Mouse (Mus musculus) hematopoietic stem cell, adult 5-6 weeks (primary cell): ENCODE measurements around the gene Zfp365. TPM values are rescaled to one million over a fixed set of nuclear protein-coding genes. Genes with fewer than 3 reads are reported as not detected.

Experiments
- ATAC-seq, 2 experiments: fragments of 125-278 bp in 1 of 2; replicated peaks in 1 of 2; 2 replicates each; pipeline ENCODE4 v1.8.0; 2016 to 2017; ENCODE audit warnings: inconsistent platforms in 2 of 2, mild to moderate bottlenecking in 2 of 2, moderate number of reproducible peaks in 2 of 2, low read depth in 1 of 2, moderate TSS enrichment in 1 of 2; ENCODE audit not compliant: low FRiP score in 2 of 2, poor library complexity in 2 of 2, severe bottlenecking in 2 of 2, insufficient read depth in 1 of 2, low TSS enrichment in 1 of 2
- total RNA-seq: library from RNA; stranded (forward); fragments of 172-1452, 232-1000 nt; gene quantifications from 2 replicates; pipeline ENCODE4 v1.2.3, GENCODE M21; 2017

Gene Zfp365
- total RNA-seq, 1 experiment from 2014 or later, result 0.20 TPM

- peak; percentile 14 to 41; a peak in 3 of 4 replicates for ATAC-seq
These were observed 770 bp downstream of the Zfp365 start for GRCm38 (mm10) chr10:67911447-67912336.

DNA sequence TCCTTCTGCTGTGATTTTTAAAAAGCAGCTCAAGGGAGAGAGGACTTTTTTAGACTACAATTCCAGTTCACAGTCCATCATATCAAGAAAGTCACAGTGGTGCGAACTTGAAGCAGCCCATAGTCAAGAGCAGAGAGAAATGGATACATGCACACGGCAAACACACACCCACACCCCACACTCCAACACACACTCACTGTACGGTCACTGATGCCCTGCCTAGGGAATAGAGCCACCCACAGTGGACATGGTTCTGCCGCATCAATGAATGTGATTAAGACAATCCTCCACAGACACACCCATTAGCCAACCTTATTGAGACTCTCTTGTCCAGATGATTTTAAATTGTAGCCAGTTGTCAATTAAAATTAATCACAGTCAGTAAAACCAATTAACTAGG lies 4.5 kb downstream of the Zfp365 start:
- ATAC-seq, result no peak

- ATAC-seq, result no peak
These were observed 5.5 kb downstream of the Zfp365 start for GRCm38 (mm10) chr10:67906926-67907325.

DNA sequence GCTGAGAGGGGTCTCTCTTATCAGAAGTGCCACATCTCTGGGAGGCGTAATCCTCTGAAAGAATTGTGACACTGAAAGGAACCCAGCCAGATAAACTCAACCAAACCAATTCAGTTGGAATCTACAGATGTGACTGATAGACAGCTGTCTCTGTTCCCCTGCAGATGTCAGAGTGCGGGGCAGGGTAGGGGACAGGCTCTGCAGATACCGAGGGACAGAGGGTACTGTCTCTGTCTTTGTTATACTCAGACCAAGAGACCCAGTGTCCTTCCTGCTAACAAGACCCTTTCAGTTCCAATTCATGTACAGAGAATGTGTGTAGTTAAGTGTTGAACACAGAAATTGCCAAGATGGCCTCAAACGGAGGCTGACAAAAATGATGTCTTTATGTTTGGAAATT lies 6.4 kb downstream of the Zfp365 start:
- no peak for ATAC-seq

DNA sequence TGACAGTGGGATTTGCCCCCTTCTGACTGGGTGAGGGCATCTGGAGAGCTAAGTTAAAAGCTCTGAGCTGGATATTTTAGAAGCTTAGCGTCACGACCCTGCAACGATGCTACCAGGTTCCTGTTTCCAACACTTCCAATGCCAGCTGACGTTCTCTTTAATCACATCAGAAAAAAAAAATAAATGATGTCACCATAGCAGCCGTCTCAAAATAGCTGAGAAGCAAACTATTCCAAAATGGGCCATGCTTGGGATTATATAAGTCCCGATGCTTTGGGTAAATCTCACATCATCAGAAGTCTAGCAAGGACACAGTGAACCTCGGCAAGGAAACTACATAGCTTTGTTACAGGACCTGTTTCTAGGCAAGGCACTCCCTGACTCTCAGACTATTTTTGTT lies 9.1 kb downstream of the Zfp365 start:
- ATAC-seq, result no peak

DNA sequence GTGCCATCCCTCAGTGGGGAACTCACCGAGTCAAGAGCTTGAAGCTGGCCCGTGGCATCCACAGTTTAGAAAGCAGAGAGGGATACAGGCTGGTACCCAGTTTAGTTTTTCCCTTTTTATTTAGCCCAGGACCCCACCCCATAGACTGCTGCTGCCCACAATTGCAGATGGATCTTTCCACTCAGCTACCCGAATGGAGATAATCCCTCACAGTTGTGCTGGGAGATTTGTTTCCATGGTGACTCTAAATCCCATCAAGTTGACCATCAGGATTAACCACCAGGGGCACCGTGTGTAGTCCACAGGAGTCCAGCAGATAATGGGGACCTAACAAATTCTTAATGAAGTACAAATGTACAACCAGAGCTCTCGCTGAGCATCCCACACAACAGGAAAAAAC lies 11.3 kb downstream of the Zfp365 start:
- no peak for ATAC-seq

DNA sequence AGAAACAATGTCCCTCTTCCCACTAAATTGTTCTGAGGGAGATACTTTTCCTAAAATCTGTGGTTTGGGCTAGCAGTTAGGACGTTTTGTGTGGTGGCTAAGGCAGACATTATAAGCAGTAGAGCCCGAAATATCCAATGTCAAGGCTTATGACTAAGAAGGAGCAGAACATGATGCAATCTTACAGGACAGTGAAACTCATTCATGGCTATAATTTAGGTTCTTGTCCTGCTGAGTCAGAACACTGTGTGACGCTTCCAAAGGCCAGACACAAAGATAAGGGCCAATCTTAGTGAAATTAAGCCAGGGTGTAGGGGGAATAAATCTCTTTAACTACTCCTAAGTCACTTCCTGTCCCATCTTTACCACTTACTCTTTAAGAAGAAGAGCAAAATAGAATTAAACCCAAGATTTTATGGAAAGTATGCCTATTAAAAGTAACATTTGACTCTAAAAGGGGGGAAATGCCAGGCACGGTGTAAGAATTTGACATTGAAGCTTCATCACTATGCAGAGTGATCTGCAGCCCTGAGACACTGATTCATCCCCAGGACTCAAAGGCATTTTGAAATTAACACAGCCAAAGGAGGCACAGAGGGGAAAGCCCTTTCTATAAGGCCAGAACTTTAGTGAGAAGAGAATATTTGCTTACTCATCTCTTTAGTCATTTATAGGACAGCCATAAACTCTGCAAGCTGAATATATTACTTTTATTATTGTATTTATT lies 13.3 kb downstream of the Zfp365 start:
- ATAC-seq, result no peak

- no peak for ATAC-seq
These were observed 14.0 kb downstream of the Zfp365 start for GRCm38 (mm10) chr10:67898355-67898935.

DNA sequence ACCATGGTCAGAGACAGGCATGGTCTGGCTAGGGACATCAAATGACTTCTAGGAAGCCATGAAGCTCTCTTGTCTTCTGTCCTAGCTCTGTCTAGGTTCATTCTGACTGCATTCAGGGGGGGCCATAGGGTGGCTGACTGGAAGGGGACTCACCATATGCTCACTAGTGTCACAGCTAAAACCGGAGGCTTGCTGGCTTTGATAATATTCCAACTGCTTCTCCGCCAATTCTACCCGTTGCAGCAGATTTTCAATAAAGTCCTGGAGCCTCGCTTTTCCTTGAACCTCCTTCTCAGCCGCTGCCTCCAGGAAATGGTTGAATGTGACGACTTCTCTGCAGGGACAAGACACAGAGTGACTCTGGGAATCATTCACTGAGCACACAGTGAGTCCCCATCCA lies 15.2 kb downstream of the Zfp365 start:
- no peak for ATAC-seq

DNA sequence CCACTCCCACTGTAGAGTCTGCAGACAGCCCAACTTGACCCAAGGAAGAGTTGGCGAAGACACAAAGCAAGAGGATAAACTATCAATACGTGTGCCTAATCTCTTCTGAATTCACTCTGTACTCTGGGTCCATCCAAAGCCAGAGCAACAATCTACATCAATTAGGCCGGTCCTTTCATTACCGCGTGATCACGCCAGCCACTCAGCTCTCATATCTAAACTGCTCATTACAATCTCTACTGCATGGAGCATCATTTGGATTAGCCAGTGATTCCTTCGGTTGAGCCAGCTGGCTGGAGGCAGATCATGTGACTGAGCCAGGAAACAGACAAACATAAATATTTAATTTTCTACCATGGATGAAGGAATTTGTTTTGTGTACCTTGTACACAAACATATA lies 17.8 kb downstream of the Zfp365 start:
- no peak for ATAC-seq

DNA sequence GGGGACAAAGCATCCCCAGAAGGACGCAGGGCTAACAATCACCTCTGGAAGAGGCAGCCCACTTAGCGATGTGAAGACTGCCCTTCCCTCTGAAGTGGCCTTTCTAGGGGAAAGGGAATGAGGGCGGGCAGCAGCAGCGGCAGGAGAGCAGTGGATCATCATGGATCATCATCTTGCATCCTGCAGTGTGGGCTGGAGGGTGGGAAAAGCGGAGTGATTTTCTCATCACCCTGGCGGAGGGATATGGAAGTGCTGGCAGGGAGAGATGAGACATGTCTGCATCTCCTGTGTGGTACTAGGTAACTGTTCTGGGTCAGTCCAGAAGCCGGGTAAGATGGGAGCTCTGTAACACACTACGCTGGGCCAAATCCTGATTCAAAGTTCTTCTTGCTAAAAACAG lies 18.4 kb downstream of the Zfp365 start:
- ATAC-seq, result no peak

- ATAC-seq, result no peak
These were observed 19.2 kb downstream of the Zfp365 start for GRCm38 (mm10) chr10:67893226-67893625.

DNA sequence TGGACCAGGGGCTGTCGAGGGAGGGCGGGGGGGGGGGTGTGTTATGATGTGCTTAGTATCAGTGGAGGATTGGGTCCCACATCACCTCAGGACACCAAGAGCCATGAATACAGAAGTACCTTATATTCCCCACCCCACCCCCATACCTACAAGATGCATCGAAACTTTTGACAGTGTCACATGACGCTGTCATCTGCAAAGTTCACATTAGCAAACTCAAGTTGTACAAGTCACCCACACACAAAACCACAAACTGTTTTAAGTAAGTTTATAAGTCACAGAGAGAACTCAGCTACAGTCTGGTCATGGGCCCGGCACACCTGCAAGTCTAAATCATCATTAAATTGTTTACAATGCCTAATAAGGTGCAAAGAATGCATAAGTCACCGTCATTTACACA lies 21.3 kb downstream of the Zfp365 start:
- no peak for ATAC-seq

- no peak for ATAC-seq
These were observed 24.5 kb downstream of the Zfp365 start for GRCm38 (mm10) chr10:67887971-67888370.

DNA sequence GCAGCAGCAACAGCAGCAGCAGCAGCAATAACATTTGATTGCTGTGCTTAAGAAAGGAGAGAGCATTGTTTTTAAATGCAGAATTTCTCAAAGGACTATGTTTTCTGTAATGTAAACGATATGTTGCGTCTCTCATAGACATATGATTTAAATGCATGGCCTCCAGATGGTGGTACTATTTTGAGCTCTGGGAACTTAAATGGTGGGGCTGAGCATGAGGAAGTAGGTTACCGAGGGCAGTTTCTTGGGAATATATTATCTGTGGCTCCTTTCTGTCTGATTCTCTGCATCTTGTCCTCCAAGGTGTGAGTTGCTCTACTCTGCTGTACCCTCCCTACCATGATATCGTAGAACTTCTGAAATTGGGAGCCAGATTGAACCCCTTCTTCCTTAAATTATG lies 31.8 kb downstream of the Zfp365 start:
- ATAC-seq, result no peak

- peak; percentile 93 to 94 for ATAC-seq
These were observed 40.7 kb downstream of the Zfp365 start for GRCm38 (mm10) chr10:67871811-67872210.

GRCm38 (mm10) chr10:67868234-67868633 lies 44.2 kb downstream of the Zfp365 start:
- ATAC-seq, result no peak

DNA sequence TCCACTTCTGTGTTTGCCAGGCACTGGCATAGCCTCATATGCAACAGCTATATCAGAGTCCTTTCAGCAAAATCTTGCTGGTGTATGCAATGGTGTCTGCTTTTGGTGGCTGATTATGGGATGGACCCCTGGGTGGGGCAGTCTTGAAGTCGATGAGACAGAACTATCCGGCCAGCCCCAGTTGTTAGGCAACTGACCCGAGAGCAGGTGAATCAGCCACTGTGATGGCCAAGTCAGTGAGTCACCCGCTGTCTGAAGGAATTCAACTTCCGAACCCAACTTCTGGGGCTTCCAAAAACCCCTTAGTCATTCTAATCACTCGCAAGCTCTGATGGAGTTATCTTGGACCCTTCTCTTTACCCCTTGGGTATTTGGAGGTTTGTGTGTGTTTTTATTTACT lies 46.6 kb downstream of the Zfp365 start:
- no peak for ATAC-seq
